Mouse (Mus musculus): ENCODE data around the gene Nup85. TPM values are rescaled to one million over a fixed set of nuclear protein-coding genes. Genes with fewer than 3 reads are reported as not detected.
A peak's percentile ranks its signal among the peaks of the same experiment; 100 is the strongest.

The Nup85 gene
- total RNA-seq, 1 experiment, result 279 TPM

GRCm38 (mm10) chr11:115625877-115626276, 61.6 kb downstream of the Nup85 start:
- no peak overlapping the region for H3K27ac ChIP-seq (ENCODE audit: insufficient read depth, low read depth, low read length, poor library complexity, severe bottlenecking)
- DNase-seq (ENCODE audit: low read depth, low spot score), result no peak
- in situ Hi-C loops (cut with MboI; ENCODE audit: low sequenced_read_pairs in 2 of 2, unreplicated experiment in 2 of 2), result no loop called here
- no peak overlapping the region for H3K9ac ChIP-seq (ENCODE audit: insufficient read depth, low read depth, low read length, poor library complexity, severe bottlenecking)
- no peaks in the 10 kb centered on the region for H3K9me3 ChIP-seq (ENCODE audit: control insufficient read depth, insufficient read depth, low read depth, low read length)
- H3K36me3 ChIP-seq (ENCODE audit: control insufficient read depth, insufficient read depth, low read length, poor library complexity, severe bottlenecking), result peaks cover 14% of the 10 kb centered on the region
- no peak overlapping the region for H3K4me3 ChIP-seq (ENCODE audit: insufficient read depth in 1 of 2, low read depth in 1 of 2, low read length in 2 of 2, poor library complexity in 1 of 2, severe bottlenecking in 1 of 2)
- no peak for TF ChIP-seq CHD2 (IDR thresholded peaks at IDR 0.05; ENCODE audit: low read depth, low read length)
- no peak for TF ChIP-seq ZNF384 (IDR thresholded peaks at IDR 0.05; ENCODE audit: low read depth, low read length)
- no peak for TF ChIP-seq HCFC1 (IDR thresholded peaks at IDR 0.05; ENCODE audit: borderline replicate concordance, insufficient read depth, low read length)
- TF ChIP-seq MAFK (IDR thresholded peaks at IDR 0.05; ENCODE audit: insufficient read depth, low read depth, low read length), result no peak
- TF ChIP-seq ZC3H11A (IDR thresholded peaks at IDR 0.05; ENCODE audit: borderline replicate concordance, low read depth, low read length), result no peak
- peaks cover 7 to 11% of the 10 kb centered on the region in 2 experiments for H3K4me1 ChIP-seq (ENCODE audit: control insufficient read depth in 2 of 2, insufficient read depth in 2 of 2, low read length in 2 of 2, poor library complexity in 1 of 2)

- Histone ChIP-seq H3K4me1 (ENCODE audit: control insufficient read depth in 2 of 2, insufficient read depth in 2 of 2, low read length in 2 of 2, poor library complexity in 1 of 2) (peaks cover 8% of the 10 kb centered on the region in 2 experiments; a peak in 3 of 4 replicates), H3K36me3 (ENCODE audit: control insufficient read depth, insufficient read depth, low read length, poor library complexity, severe bottlenecking) (peaks cover 14% of the 10 kb centered on the region), H3K9ac (ENCODE audit: insufficient read depth, low read depth, low read length, poor library complexity, severe bottlenecking) (no peak overlapping the region), H3K9me3 (ENCODE audit: control insufficient read depth, insufficient read depth, low read depth, low read length) (no peaks in the 10 kb centered on the region), H3K4me3 (ENCODE audit: insufficient read depth in 1 of 2, low read depth in 1 of 2, low read length in 2 of 2, poor library complexity in 1 of 2, severe bottlenecking in 1 of 2) (peak overlapping the region; percentile 69 to 91; a peak in 3 of 4 replicates), H3K27ac (ENCODE audit: insufficient read depth, low read depth, low read length, poor library complexity, severe bottlenecking) (no peak overlapping the region)
- DNase-seq (ENCODE audit: low read depth, low spot score), result no peak
- TF ChIP-seq HCFC1 (IDR thresholded peaks at IDR 0.05; ENCODE audit: borderline replicate concordance, insufficient read depth, low read length), result no peak
- TF ChIP-seq MAFK (IDR thresholded peaks at IDR 0.05; ENCODE audit: insufficient read depth, low read depth, low read length), result no peak
- no peak for TF ChIP-seq CHD2 (IDR thresholded peaks at IDR 0.05; ENCODE audit: low read depth, low read length)
- no peak for TF ChIP-seq ZNF384 (IDR thresholded peaks at IDR 0.05; ENCODE audit: low read depth, low read length)
- TF ChIP-seq ZC3H11A (IDR thresholded peaks at IDR 0.05; ENCODE audit: borderline replicate concordance, low read depth, low read length), result no peak
- in situ Hi-C loops (cut with MboI; ENCODE audit: low sequenced_read_pairs in 2 of 2, unreplicated experiment in 2 of 2), result no loop called here
These were observed 62.8 kb downstream of the Nup85 start for GRCm38 (mm10) chr11:115626824-115627616.

GRCm38 (mm10) chr11:115627705-115628464, 63.7 kb downstream of the Nup85 start, which contains the start of gene Slc25a19:
TSS of gene Slc25a19 (minus strand) at chr11:115628295.
- H3K4me1 ChIP-seq (ENCODE audit: control insufficient read depth in 2 of 2, insufficient read depth in 2 of 2, low read length in 2 of 2, poor library complexity in 1 of 2), result peaks cover 8 to 12% of the 10 kb centered on the region in 2 experiments; a peak in 3 of 4 replicates
- peak within 1 kb of the TSS; percentile 69 to 91 for H3K4me3 ChIP-seq (ENCODE audit: insufficient read depth in 1 of 2, low read depth in 1 of 2, low read length in 2 of 2, poor library complexity in 1 of 2, severe bottlenecking in 1 of 2)
- TF ChIP-seq ZNF384 (IDR thresholded peaks at IDR 0.05; ENCODE audit: low read depth, low read length), result no peak
- peak; percentile 82; the same call in 1 of the 2 replicates for TF ChIP-seq CHD2 (IDR thresholded peaks at IDR 0.05; ENCODE audit: low read depth, low read length)
- peak; percentile 91 for TF ChIP-seq HCFC1 (IDR thresholded peaks at IDR 0.05; ENCODE audit: borderline replicate concordance, insufficient read depth, low read length)
- no peak for TF ChIP-seq ZC3H11A (IDR thresholded peaks at IDR 0.05; ENCODE audit: borderline replicate concordance, low read depth, low read length)
- no peak for TF ChIP-seq MAFK (IDR thresholded peaks at IDR 0.05; ENCODE audit: insufficient read depth, low read depth, low read length)
- H3K36me3 ChIP-seq (ENCODE audit: control insufficient read depth, insufficient read depth, low read length, poor library complexity, severe bottlenecking), result peaks cover 6% of the 10 kb centered on the region
- in situ Hi-C loops (cut with MboI; ENCODE audit: low sequenced_read_pairs in 2 of 2, unreplicated experiment in 2 of 2), result no loop called here
- no peaks in the 10 kb centered on the region for H3K9me3 ChIP-seq (ENCODE audit: control insufficient read depth, insufficient read depth, low read depth, low read length)
- DNase-seq (ENCODE audit: low read depth, low spot score), result peak; percentile 100
- no peak within 1 kb of the TSS for H3K27ac ChIP-seq (ENCODE audit: insufficient read depth, low read depth, low read length, poor library complexity, severe bottlenecking)
- H3K9ac ChIP-seq (ENCODE audit: insufficient read depth, low read depth, low read length, poor library complexity, severe bottlenecking), result peak within 1 kb of the TSS; percentile 65

- H3K27ac ChIP-seq (ENCODE audit: insufficient read depth, low read depth, low read length, poor library complexity, severe bottlenecking), result no peak overlapping the region
- H3K4me3 ChIP-seq (ENCODE audit: insufficient read depth in 1 of 2, low read depth in 1 of 2, low read length in 2 of 2, poor library complexity in 1 of 2, severe bottlenecking in 1 of 2), result peak overlapping the region; percentile 53 to 91
- H3K9ac ChIP-seq (ENCODE audit: insufficient read depth, low read depth, low read length, poor library complexity, severe bottlenecking), result peak overlapping the region; percentile 60; the same call in 1 of the 2 replicates
- no peak for TF ChIP-seq ZNF384 (IDR thresholded peaks at IDR 0.05; ENCODE audit: low read depth, low read length)
- no peak for TF ChIP-seq ZC3H11A (IDR thresholded peaks at IDR 0.05; ENCODE audit: borderline replicate concordance, low read depth, low read length)
- no peak for TF ChIP-seq MAFK (IDR thresholded peaks at IDR 0.05; ENCODE audit: insufficient read depth, low read depth, low read length)
- TF ChIP-seq CHD2 (IDR thresholded peaks at IDR 0.05; ENCODE audit: low read depth, low read length), result no peak
- TF ChIP-seq HCFC1 (IDR thresholded peaks at IDR 0.05; ENCODE audit: borderline replicate concordance, insufficient read depth, low read length), result no peak
- no peaks in the 10 kb centered on the region for H3K9me3 ChIP-seq (ENCODE audit: control insufficient read depth, insufficient read depth, low read depth, low read length)
- in situ Hi-C loops (cut with MboI; ENCODE audit: low sequenced_read_pairs in 2 of 2, unreplicated experiment in 2 of 2), result no loop called here
- no peak for DNase-seq (ENCODE audit: low read depth, low spot score)
- peaks cover 4% of the 10 kb centered on the region; the same call in 1 of the 2 replicates for H3K36me3 ChIP-seq (ENCODE audit: control insufficient read depth, insufficient read depth, low read length, poor library complexity, severe bottlenecking)
- peaks cover 8 to 12% of the 10 kb centered on the region in 2 experiments; a peak in 3 of 4 replicates for H3K4me1 ChIP-seq (ENCODE audit: control insufficient read depth in 2 of 2, insufficient read depth in 2 of 2, low read length in 2 of 2, poor library complexity in 1 of 2)
These were observed 64.3 kb downstream of the Nup85 start for GRCm38 (mm10) chr11:115628465-115629101.
